Mouse (Mus musculus) heart, embryonic 14.5 days (tissue): Measurements from ENCODE around the gene AW822073. TPM values are rescaled to one million over a fixed set of nuclear protein-coding genes. Genes with fewer than 3 reads are reported as not detected.
"Not testable (repeated sequence)": the region's sequence is repeated elsewhere in the genome, so short reads cannot be mapped to it uniquely, and the experiment has no call there.

Experiments used
- ATAC-seq: fragments of 200-750 bp; cut with Nextera tagmentation; 2 replicates; pipeline ENCODE4 v1.8.0; 2017; ENCODE audit warnings: low read depth, moderate TSS enrichment; ENCODE audit not compliant: insufficient number of reproducible peaks, insufficient read depth, low FRiP score
- H3K27ac ChIP-seq, 2 experiments: fragments of 200-500 bp in 1 of 2; fragments of 300-500 bp in 1 of 2; sonication (generic) in 1 of 2; replicated peaks in 1 of 2; 2 replicates each; pipeline ENCODE4 v1.5.1; 2012 to 2014; ENCODE audit warnings: low read depth in 2 of 2, low read length in 2 of 2, control low read depth in 1 of 2, mild to moderate bottlenecking in 1 of 2, mixed read lengths in 1 of 2; ENCODE audit not compliant: control insufficient read depth in 1 of 2, insufficient read depth in 1 of 2
- H3K27me3 ChIP-seq: fragments of 300-500 bp; sonication (generic); 2 replicates; pipeline ENCODE4 v1.6.1; 2014; ENCODE audit warnings: mild to moderate bottlenecking, low read length, control low read depth; ENCODE audit not compliant: control insufficient read depth, insufficient read depth
- H3K36me3 ChIP-seq: fragments of 300-500 bp; sonication (generic); 2 replicates; pipeline ENCODE4 v1.6.1; 2014; ENCODE audit warnings: mild to moderate bottlenecking, control low read depth, low read length, mixed read lengths; ENCODE audit not compliant: control insufficient read depth, insufficient read depth
- H3K4me1 ChIP-seq, 2 experiments: fragments of 200-500 bp in 1 of 2; fragments of 300-500 bp in 1 of 2; sonication (generic) in 1 of 2; 2 replicates each; pipeline ENCODE4 v1.6.1; 2012 to 2014; ENCODE audit warnings: low read length in 2 of 2, control low read depth in 1 of 2, mixed read lengths in 1 of 2; ENCODE audit not compliant: control insufficient read depth in 2 of 2, insufficient read depth in 2 of 2
- H3K4me2 ChIP-seq: fragments of 300-500 bp; sonication (generic); 2 replicates; pipeline ENCODE4 v1.6.1; 2014; ENCODE audit warnings: mild to moderate bottlenecking, low read length
- H3K4me3 ChIP-seq, 2 experiments: fragments of 200-500 bp in 1 of 2; fragments of 300-500 bp in 1 of 2; sonication (generic) in 1 of 2; 2 replicates each; pipeline ENCODE4 v1.5.1; 2012 to 2014; ENCODE audit warnings: low read length in 2 of 2, mild to moderate bottlenecking in 2 of 2, control low read depth in 1 of 2, low read depth in 1 of 2, moderate library complexity in 1 of 2; ENCODE audit not compliant: control insufficient read depth in 1 of 2, insufficient read depth in 1 of 2
- H3K9ac ChIP-seq: fragments of 300-500 bp; sonication (generic); 2 replicates; pipeline ENCODE4 v1.6.1; 2014; ENCODE audit warnings: mild to moderate bottlenecking, low read length
- H3K9me3 ChIP-seq: fragments of 300-500 bp; sonication (generic); 2 replicates; pipeline ENCODE4 v1.6.1; 2016; ENCODE audit warnings: low read length, control low read depth; ENCODE audit not compliant: control insufficient read depth
- WGBS: fragments of 180-500 bp; shearing (Covaris S2); extraction: QIAGEN DNeasy Blood & Tissue Kit; methylation state at CpG from one replicate; pipeline ENCODE4 v1.1.7; 2014; 5-methylcytosine and 5-hydroxymethylcytosine counted together
- polyA plus RNA-seq: library from polyadenylated mRNA; unstranded; fragments of >200 nt; fragmentation: Nextera tagmentation; extraction: Ambion mirVana; gene quantifications from 2 replicates; pipeline ENCODE4 v1.2.1, GENCODE M21; 2014

AW822073 gene
- polyA plus RNA-seq, 1 experiment from 2014 or later = not detected

GRCm38 (mm10) chr10:58238984-58239740 is 14.4 kb upstream of the AW822073 start:
- ATAC-seq = peak; percentile 80
- H3K4me1 ChIP-seq, H3K36me3 ChIP-seq, H3K27ac ChIP-seq, H3K9me3 ChIP-seq, H3K27me3 ChIP-seq, H3K9ac ChIP-seq, H3K4me3 ChIP-seq, H3K4me2 ChIP-seq: not testable (repeated sequence)
- 70% methylated on average over 7 of the region's 8 CpGs for WGBS

- ATAC-seq = no peak
- peaks cover 17% of the 10 kb centered on the region for H3K9me3 ChIP-seq
- no peak within 1 kb of the TSS for H3K27ac ChIP-seq
- no peak within 1 kb of the TSS for H3K4me2 ChIP-seq
- no peak within 1 kb of the TSS for H3K4me3 ChIP-seq
- H3K36me3 ChIP-seq = no peaks in the 10 kb centered on the region
- WGBS = 81% methylated on average over 10 of the region's 10 CpGs
- no peak within 1 kb of the TSS for H3K9ac ChIP-seq
- no peaks in the 10 kb centered on the region for H3K4me1 ChIP-seq
- no peaks in the 10 kb centered on the region for H3K27me3 ChIP-seq
Measured at GRCm38 (mm10) chr10:58236613-58237012, 11.9 kb upstream of the AW822073 start, which contains the start of gene Gm4981. Gene Gm4981 (minus strand): TSS chr10:58236701.

- H3K27me3 ChIP-seq, H3K4me1 ChIP-seq, H3K4me2 ChIP-seq, ATAC-seq, H3K36me3 ChIP-seq, H3K9ac ChIP-seq, H3K4me3 ChIP-seq, H3K27ac ChIP-seq: not testable (repeated sequence)
- WGBS = 70% methylated on average over 4 of the region's 4 CpGs
- H3K9me3 ChIP-seq = peaks cover 21% of the 10 kb centered on the region
Measured at GRCm38 (mm10) chr10:58234985-58235384, 10.3 kb upstream of the AW822073 start.

- H3K27ac ChIP-seq, H3K9ac ChIP-seq, H3K36me3 ChIP-seq, H3K4me3 ChIP-seq, H3K4me2 ChIP-seq, H3K27me3 ChIP-seq, H3K4me1 ChIP-seq, ATAC-seq: not testable (repeated sequence)
- H3K9me3 ChIP-seq = peaks cover 18% of the 10 kb centered on the region
Measured at GRCm38 (mm10) chr10:58233740-58234121, 9.0 kb upstream of the AW822073 start.

GRCm38 (mm10) chr10:58233054-58233739 is 8.5 kb upstream of the AW822073 start:
- H3K9ac ChIP-seq, H3K27me3 ChIP-seq, H3K36me3 ChIP-seq, H3K27ac ChIP-seq, H3K4me2 ChIP-seq, H3K4me1 ChIP-seq, H3K4me3 ChIP-seq: not testable (repeated sequence)
- peaks cover 18% of the 10 kb centered on the region for H3K9me3 ChIP-seq
- WGBS = 67% methylated on average over 9 of the region's 10 CpGs
- ATAC-seq = peak; percentile 39

GRCm38 (mm10) chr10:58232641-58232969 is 7.9 kb upstream of the AW822073 start, which contains the start of gene Duxf3:
Gene Duxf3 (minus strand): TSS chr10:58232675.
- not testable (repeated sequence) for H3K36me3 ChIP-seq
- peak; percentile 45 for ATAC-seq

GRCm38 (mm10) chr10:58231779-58232640 is 7.3 kb upstream of the AW822073 start:
- not testable (repeated sequence) for H3K9ac ChIP-seq

More at GRCm38 (mm10) chr10:58232641-58232969, 7.9 kb upstream of the AW822073 start, which contains the start of gene Duxf3:
- not testable (repeated sequence) for H3K4me2 ChIP-seq, H3K27me3 ChIP-seq, H3K4me3 ChIP-seq, H3K4me1 ChIP-seq, H3K27ac ChIP-seq, H3K9ac ChIP-seq
- 63% methylated on average over 4 of the region's 8 CpGs for WGBS
- peaks cover 18% of the 10 kb centered on the region for H3K9me3 ChIP-seq

More at GRCm38 (mm10) chr10:58231779-58232640, 7.3 kb upstream of the AW822073 start:
- H3K4me1 ChIP-seq, H3K4me3 ChIP-seq, H3K27ac ChIP-seq, H3K4me2 ChIP-seq, H3K36me3 ChIP-seq, H3K27me3 ChIP-seq: not testable (repeated sequence)
- ATAC-seq = peak; percentile 83
- 82% methylated on average over 30 of the region's 35 CpGs for WGBS
- peaks cover 18% of the 10 kb centered on the region for H3K9me3 ChIP-seq
